Mouse (Mus musculus) lung, postnatal 0 days (tissue): ENCODE data around the gene Reep3. TPM values are rescaled to one million over a fixed set of nuclear protein-coding genes. Genes with fewer than 3 reads are reported as not detected.

ENCODE experiments used
- ATAC-seq: fragments of 200-750 bp; cut with Nextera tagmentation; 2 replicates; pipeline ENCODE4 v1.8.0; 2017; ENCODE audit warnings: moderate library complexity
- DNase-seq: peaks from one replicate; pipeline ENCODE4 v3.0.0-alpha.2; 2016; ENCODE audit warnings: low spot score
- H3K27ac ChIP-seq: fragments of 300-500 bp; sonication (generic); 2 replicates; pipeline ENCODE4 v1.5.1; 2014; ENCODE audit warnings: antibody characterized with exemption, mild to moderate bottlenecking, low read length, mixed read lengths
- H3K27me3 ChIP-seq: fragments of 300-500 bp; sonication (generic); replicated peaks from 2 replicates; pipeline ENCODE4 v1.6.1; 2014; ENCODE audit warnings: low read length, mixed read lengths; ENCODE audit not compliant: insufficient read depth
- H3K36me3 ChIP-seq: fragments of 300-500 bp; sonication (generic); 2 replicates; pipeline ENCODE4 v1.6.1; 2014; ENCODE audit warnings: low read length, mixed read lengths; ENCODE audit not compliant: insufficient read depth
- H3K4me1 ChIP-seq: fragments of 300-500 bp; sonication (generic); 2 replicates; pipeline ENCODE4 v1.6.1; 2014; ENCODE audit warnings: antibody characterized with exemption, low read depth, low read length, mixed read lengths; ENCODE audit not compliant: insufficient read depth
- H3K4me2 ChIP-seq: fragments of 300-500 bp; sonication (generic); replicated peaks from 2 replicates; pipeline ENCODE4 v1.6.1; 2014; ENCODE audit warnings: low read depth, mild to moderate bottlenecking, low read length, moderate library complexity, mixed read lengths
- H3K4me3 ChIP-seq: fragments of 300-500 bp; sonication (generic); 2 replicates; pipeline ENCODE4 v1.5.1; 2014; ENCODE audit warnings: low read depth, low read length
- H3K9ac ChIP-seq: fragments of 300-500 bp; sonication (generic); replicated peaks from 2 replicates; pipeline ENCODE4 v1.6.1; 2014; ENCODE audit warnings: low read depth, mild to moderate bottlenecking
- H3K9me3 ChIP-seq: fragments of 300-500 bp; sonication (generic); 2 replicates; pipeline ENCODE4 v1.6.1; 2016; ENCODE audit warnings: low read length, mixed read lengths
- CTCF ChIP-seq: IDR thresholded peaks from 2 replicates; pipeline ENCODE4 v1.5.1; 2016; ENCODE audit warnings: antibody characterized with exemption, mild to moderate bottlenecking
- EP300 ChIP-seq: IDR thresholded peaks from 2 replicates; pipeline ENCODE4 v1.6.1; 2016; ENCODE audit warnings: antibody characterized with exemption, mild to moderate bottlenecking, control low read depth
- WGBS: fragments of 180-500 bp; shearing (Covaris S2); extraction: QIAGEN DNeasy Blood & Tissue Kit; methylation state at CpG from one replicate; pipeline ENCODE4 v1.1.7; 2014; 5-methylcytosine and 5-hydroxymethylcytosine counted together
- polyA plus RNA-seq: library from polyadenylated mRNA; unstranded; fragments of >200 nt; fragmentation: Nextera tagmentation; extraction: Ambion mirVana; gene quantifications from 2 replicates; pipeline ENCODE4 v1.2.1, GENCODE M21; 2015

The Reep3 gene
- polyA plus RNA-seq, 1 experiment from 2014 or later, result 38.4 TPM

- no peak overlapping the region for H3K27ac ChIP-seq
These were observed 10.4 kb upstream of the Reep3 start for GRCm38 (mm10) chr10:67107017-67107761.

GRCm38 (mm10) chr10:67106400-67106799 is 9.7 kb upstream of the Reep3 start:
- Histone ChIP-seq H3K4me1 (peaks cover 24% of the 10 kb centered on the region), H3K9ac (no peak overlapping the region), H3K36me3 (no peaks in the 10 kb centered on the region), H3K27me3 (no peaks in the 10 kb centered on the region), H3K4me3 (no peak overlapping the region), H3K27ac (no peak overlapping the region), H3K9me3 (no peaks in the 10 kb centered on the region), H3K4me2 (no peak overlapping the region)
- ATAC-seq, result no peak
- DNase-seq, result no peak
- TF ChIP-seq CTCF (no peak), EP300 (no peak)
- WGBS, result 77% methylated on average over 6 of the region's 6 CpGs

More at GRCm38 (mm10) chr10:67107017-67107761, 10.4 kb upstream of the Reep3 start:
- DNase-seq, result no peak
- no peaks in the 10 kb centered on the region for H3K27me3 ChIP-seq
- peaks cover 16% of the 10 kb centered on the region for H3K4me1 ChIP-seq
- 50% methylated on average over 9 of the region's 9 CpGs for WGBS
- H3K4me2 ChIP-seq, result no peak overlapping the region
- TF ChIP-seq CTCF (no peak), EP300 (no peak)
- no peak for ATAC-seq
- no peaks in the 10 kb centered on the region for H3K36me3 ChIP-seq
- no peak overlapping the region for H3K9ac ChIP-seq
- H3K4me3 ChIP-seq, result no peak overlapping the region
- no peaks in the 10 kb centered on the region for H3K9me3 ChIP-seq

- TF ChIP-seq CTCF, result no peak
- no peak for TF ChIP-seq EP300
- no peak for DNase-seq
- 63% methylated on average over 18 of the region's 19 CpGs for WGBS
- Histone ChIP-seq H3K36me3 (no peaks in the 10 kb centered on the region), H3K4me2 (no peak overlapping the region), H3K4me1 (peaks cover 32% of the 10 kb centered on the region), H3K4me3 (no peak overlapping the region), H3K9ac (no peak overlapping the region), H3K27me3 (no peaks in the 10 kb centered on the region), H3K9me3 (no peaks in the 10 kb centered on the region), H3K27ac (no peak overlapping the region)
- no peak for ATAC-seq
These were observed 8.8 kb upstream of the Reep3 start for GRCm38 (mm10) chr10:67105331-67106217.

- H3K36me3 ChIP-seq, result no peaks in the 10 kb centered on the region
- WGBS, result 32% methylated on average over 9 of the region's 9 CpGs
- no peak overlapping the region for H3K9ac ChIP-seq
- DNase-seq (no peak), ATAC-seq (no peak)
- H3K27ac ChIP-seq, result no peak overlapping the region
- H3K4me3 ChIP-seq, result no peak overlapping the region
- H3K9me3 ChIP-seq, result no peaks in the 10 kb centered on the region
- TF ChIP-seq EP300 (no peak), CTCF (no peak)
- peaks cover 38% of the 10 kb centered on the region for H3K4me1 ChIP-seq
- no peaks in the 10 kb centered on the region for H3K27me3 ChIP-seq
- no peak overlapping the region for H3K4me2 ChIP-seq
These were observed 7.8 kb upstream of the Reep3 start for GRCm38 (mm10) chr10:67104543-67104942.

- no peak overlapping the region for H3K9ac ChIP-seq
- no peak overlapping the region for H3K4me2 ChIP-seq
- TF ChIP-seq CTCF, result no peak
- TF ChIP-seq EP300, result no peak
These were observed 4.1 kb upstream of the Reep3 start for GRCm38 (mm10) chr10:67100831-67101251.

GRCm38 (mm10) chr10:67100011-67100661 is 3.4 kb upstream of the Reep3 start:
- ATAC-seq (no peak), DNase-seq (no peak)
- no peak overlapping the region for H3K9ac ChIP-seq
- WGBS, result 51% methylated on average over 7 of the region's 7 CpGs
- H3K4me1 ChIP-seq, result peaks cover 52% of the 10 kb centered on the region
- H3K27ac ChIP-seq, result no peak overlapping the region
- H3K4me2 ChIP-seq, result no peak overlapping the region
- no peaks in the 10 kb centered on the region for H3K36me3 ChIP-seq
- TF ChIP-seq EP300 (no peak), CTCF (peak; percentile 10; the same call in 1 of the 2 replicates)
- H3K4me3 ChIP-seq, result no peak overlapping the region
- no peaks in the 10 kb centered on the region for H3K27me3 ChIP-seq
- no peaks in the 10 kb centered on the region for H3K9me3 ChIP-seq

More at GRCm38 (mm10) chr10:67100831-67101251, 4.1 kb upstream of the Reep3 start:
- H3K36me3 ChIP-seq, result no peaks in the 10 kb centered on the region
- no peaks in the 10 kb centered on the region for H3K27me3 ChIP-seq
- DNase-seq, result no peak
- WGBS, result 82% methylated on average over 9 of the region's 9 CpGs
- H3K4me3 ChIP-seq, result no peak overlapping the region
- peaks cover 48% of the 10 kb centered on the region for H3K4me1 ChIP-seq
- no peaks in the 10 kb centered on the region for H3K9me3 ChIP-seq
- no peak for ATAC-seq
- H3K27ac ChIP-seq, result no peak overlapping the region
